Mouse (Mus musculus): ENCODE measurements at regions not wholly inside any gene's neighbourhood (a gene's known extent, or its start where the extent isn't known, plus 50 kb on each side); places are given as distances from the start of the nearest gene placed in this dataset.
A peak's percentile ranks its signal among the peaks of the same experiment; 100 is the strongest.
"Not testable (repeated sequence)": the region's sequence is repeated elsewhere in the genome, so short reads cannot be mapped to it uniquely, and the experiment has no call there.

DNA sequence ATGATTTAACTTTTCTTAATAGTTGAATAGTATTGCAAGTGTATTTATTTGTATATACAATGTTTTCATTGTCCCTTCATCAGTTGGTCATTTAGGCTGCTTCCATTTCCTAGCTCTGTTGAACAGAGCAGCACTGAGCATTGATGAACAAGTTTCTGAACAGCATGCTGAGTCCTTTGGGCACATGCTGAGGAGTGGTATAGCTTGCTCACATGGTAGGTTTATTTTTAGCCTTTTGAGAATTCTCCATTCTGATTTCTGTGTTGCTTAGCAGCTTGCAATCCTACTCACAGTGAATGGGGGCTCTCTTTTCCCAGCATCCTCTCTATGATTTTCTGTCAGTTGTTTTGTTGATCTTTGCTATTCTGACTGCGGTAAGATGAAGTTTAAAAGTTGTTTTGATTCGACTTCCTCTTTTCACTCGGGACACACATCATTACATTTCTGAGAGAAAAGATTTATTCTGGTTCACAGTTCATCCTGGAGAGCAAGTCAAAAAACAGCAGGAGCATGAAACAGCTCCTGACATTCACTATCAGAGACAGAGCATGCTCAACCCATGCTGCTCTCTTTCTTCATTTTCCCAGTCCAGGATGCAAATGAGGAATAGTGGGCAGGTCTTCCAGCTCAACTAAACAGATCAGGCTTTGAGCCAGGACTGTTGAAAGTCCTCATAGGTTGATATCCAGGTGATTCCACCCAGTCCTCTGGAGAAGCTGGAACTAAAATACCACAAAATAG is 413.1 kb downstream of the Gm37988 start:
- DNase-seq (ENCODE audit: low read depth, low spot score) = no peak

DNA sequence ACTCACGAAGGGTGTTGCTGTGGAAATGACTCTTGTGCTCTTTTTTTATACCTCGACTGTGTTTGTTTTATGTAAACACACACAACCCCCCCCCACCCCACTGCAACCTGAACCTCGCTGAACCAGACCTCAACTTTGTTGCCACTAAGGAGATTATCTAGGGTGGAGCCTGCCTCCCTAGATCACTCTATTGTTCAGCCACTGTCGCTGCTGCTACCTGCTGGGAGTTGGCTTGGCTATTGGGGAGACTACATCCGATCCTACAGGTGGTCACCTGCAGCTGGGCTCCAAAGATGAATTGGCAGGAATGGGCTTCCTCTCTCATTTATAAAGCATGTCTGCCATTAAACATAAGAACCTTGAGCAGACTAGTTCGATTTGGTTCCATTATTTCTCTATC is 420.2 kb downstream of the Gm37988 start:
- peak; percentile 72 for DNase-seq (ENCODE audit: low read depth, low spot score)

DNA sequence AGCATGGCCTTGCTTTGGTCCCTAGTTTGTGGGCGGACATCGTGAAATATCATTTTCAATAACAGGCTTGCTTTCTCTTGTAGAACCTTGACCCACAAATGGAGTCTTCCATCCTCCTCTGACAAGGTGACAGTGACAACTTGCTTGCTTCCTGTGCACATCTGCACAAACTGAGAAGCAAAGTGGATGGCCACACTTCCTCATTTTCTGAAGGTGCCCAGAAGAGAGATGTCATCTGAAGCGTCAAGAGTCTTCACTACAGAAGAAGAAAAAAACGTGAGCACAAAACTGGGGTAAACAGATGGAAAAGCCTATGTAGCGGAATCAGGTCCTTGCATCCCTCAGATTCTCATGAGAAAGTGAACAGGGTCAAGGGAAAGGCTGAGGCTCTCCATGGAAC is 423.5 kb downstream of the Gm37988 start:
- DNase-seq (ENCODE audit: low read depth, low spot score) = no peak

DNA sequence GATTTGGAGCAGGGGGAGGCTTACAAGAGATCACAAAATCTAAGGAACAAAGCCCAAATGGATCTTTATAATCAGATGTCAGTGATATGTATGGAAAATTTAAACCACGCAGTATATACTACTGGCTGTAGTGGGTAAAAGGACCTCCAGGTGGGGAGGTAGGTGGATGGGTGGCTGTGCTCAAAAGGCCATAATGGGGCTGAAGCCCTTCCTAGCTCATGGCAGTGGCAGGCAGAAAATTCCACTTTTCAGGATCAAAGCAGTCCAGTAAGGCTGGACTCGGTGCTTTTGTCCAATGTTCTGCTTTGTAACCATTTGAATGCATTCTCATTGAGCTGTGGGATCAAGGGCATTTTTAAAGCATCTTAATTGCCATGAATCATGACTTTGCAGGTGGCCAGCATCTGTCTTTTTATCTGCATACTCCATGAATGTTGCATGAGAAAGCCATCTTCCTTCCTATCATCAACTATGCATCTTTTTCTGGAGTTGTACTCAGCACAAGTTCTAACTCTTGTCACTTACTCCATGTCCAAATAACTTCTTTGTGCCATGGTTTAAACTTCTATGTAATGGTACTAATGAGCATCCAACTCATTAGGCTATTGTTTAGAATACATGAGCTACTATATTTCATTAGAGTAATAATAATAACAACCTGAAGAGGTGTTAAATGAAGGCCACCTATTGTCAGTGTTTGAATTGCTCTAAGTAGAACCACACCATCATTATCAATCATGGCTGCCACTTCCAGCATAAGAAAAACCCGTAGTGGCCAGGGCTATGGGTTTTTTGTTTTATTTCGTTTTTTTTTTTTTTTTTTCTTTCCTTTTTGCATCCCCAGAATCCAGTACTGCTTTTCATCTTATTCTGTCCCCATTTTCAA is 424.5 kb downstream of the Gm37988 start:
- DNase-seq (ENCODE audit: low read depth, low spot score) = peak; percentile 66

DNA sequence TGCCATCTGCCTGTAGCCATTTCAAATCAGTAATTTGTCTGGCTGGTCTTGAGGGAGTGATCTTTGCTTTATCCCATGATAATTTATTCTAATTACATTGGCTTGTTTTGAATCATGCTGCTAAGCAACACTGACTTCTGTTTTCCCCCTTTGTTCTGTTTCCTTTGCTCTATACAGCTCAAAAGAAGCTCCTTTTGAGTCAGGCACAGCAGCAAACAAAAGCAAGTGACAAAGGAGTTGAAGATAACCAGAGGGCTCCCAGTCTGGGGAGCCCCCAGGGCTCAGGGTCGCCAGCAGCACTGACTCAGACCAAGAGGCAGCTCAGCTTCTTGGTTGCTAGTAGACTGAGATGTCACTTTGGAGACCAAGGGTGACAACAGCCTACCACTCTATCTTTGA is 425.2 kb downstream of the Gm37988 start:
- DNase-seq (ENCODE audit: low read depth, low spot score) = peak; percentile 83

DNA sequence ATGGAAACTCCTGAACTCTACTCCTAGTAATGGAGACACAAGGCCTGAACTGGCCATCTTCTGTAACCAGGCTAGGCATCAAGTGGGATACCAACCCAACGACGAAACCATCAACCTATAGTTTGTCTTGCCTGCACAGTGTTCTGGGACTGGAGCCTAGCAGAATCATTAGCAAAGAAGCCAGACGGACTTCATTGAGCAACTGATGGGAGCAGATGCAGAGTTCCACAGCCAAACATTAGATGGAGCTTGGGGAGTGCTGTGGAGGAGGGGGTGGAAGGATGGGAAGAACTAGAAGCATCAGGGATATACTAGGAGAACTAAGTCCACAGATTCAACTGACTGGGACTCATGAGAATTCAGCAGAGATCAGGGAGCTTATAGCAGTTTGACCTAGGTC is 435.5 kb downstream of the Gm37988 start:
- no peak for DNase-seq (ENCODE audit: low read depth, low spot score)

DNA sequence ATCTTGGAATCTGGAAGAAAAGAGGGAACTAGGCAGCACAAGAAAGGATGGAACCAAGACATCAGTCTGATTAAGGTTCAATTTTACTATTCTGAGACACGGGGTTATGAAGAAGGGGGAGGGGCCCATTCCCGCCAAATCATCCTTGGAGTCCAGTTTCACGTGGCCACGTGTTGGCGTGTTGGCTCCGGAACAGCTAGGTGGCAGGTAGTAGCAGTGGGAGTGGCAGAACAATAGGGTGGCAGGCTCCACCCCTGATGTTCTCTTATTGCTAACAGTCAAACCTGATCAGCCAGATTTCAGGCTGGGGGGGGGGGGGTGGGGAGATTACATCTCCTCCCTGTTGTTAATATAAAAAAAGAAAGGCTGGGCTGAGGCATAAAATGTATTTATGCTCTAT is 453.2 kb downstream of the Gm37988 start:
- not testable (repeated sequence) for DNase-seq (ENCODE audit: low read depth, low spot score)

DNA sequence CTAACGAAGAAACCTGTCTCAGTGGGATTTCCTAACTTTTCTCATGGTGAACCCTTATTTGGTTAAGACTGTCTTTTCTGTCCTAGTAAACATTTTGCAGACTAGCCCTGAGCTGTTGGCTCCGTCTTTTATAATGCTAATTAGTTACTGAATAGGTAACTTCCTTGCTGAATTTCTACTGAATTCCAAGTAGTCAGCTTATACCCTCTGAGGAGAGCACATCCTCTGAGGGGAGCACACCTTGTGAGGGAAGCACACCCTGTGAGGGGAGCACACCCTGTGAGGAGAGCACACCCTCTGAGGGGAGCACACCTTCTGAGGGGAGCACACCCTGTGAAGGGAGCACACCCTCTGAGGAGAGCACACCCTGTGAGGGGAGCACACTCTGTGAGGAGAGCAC is 453.6 kb downstream of the Gm37988 start:
- DNase-seq (ENCODE audit: low read depth, low spot score) = peak; percentile 92

DNA sequence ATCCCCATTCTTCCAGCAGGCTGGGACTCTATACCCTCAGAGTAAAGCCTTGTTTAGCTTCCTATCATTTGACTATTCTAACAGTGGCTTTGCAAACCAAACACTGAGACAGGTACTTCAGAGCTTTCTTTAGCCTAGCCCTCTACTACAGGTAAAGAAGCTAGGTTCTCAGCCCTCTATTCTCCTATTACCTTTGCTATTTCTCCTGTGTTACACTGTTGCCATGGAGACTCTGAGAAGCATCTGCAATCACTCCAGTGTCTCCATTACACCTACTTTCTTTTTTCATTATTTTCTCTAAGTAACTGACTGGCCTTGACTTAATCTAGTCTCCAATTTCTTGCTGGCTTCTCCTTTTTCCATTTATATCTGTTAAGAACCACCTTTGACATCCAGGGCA is 466.2 kb downstream of the Gm37988 start:
- no peak for DNase-seq (ENCODE audit: low read depth, low spot score)

DNA sequence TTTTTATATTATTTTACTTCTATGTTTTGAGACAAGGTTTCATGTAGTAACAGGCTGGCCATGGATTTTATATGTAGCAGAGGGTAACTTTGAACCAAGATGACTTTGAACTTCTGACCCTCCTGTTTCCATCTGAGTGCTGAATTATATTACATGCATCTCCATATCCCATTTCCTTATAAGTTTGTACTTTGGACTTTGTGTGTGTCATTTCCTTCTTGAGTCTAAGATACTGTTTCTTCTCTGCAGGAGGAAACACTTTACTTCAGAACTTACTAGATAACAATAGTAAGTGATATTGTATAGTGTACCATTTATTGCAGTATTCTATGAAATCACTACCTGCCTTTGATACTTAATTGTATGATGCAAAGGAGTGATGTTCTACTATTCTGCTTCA is 486.9 kb downstream of the Gm37988 start:
- DNase-seq (ENCODE audit: low read depth, low spot score) = no peak

DNA sequence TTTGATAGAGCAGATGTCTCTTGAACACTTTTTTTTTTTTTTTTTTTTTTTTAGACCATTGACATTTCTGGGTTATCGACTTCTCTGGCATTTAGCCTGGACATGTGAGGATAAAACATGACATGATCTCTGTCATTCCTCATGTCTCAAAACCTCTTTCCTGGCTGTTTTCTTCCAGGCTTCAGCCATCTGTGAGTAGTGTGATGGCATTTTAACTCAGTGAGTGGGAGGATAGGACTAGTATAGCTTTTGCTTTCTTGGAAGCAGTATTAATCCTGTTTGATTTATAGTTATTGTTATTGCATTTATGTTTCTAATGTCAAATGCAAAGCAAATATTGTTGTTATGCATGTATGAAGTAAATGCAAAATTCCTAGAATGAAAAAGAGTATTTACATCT is 489.9 kb downstream of the Gm37988 start:
- no peak for DNase-seq (ENCODE audit: low read depth, low spot score)

DNA sequence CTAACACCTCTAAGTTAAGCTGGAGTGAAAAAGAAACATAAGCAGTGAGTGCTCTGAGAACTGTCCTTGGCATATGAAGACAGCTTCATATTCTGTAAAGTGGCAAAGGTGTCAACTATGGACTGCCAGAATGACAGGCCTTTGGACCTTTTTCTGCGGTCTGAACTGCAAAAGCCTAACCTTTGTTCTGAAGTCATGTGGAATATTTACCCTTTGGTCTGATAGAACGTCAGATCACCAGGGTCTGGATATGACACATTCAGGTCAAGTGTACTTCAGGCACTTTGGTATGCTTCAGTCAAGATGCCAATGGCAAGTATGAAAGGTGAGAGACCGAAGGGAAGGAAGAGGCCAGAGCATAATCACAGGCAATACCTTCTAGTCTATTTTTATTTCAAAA is 504.0 kb downstream of the Gm37988 start:
- DNase-seq (ENCODE audit: low read depth, low spot score) = no peak

DNA sequence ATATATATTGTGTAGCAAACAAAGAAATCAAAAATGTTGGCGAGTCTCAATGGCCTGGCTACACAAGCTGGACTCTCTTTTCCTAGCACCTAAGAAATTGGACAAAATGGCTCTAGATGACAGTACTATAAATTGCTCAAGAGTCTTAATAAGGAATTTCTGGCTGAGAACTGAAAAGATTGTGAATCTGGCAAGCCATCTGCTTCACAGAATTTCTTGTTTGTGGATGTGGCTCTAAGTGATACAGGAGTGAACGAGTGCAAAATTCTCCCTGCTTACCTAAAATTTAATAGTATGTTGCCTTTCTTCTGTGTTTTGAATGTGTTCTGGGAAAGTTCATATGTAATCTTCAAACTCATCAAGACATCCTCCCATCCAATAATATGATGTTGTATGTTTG is 508.1 kb downstream of the Gm37988 start:
- DNase-seq (ENCODE audit: low read depth, low spot score) = no peak

DNA sequence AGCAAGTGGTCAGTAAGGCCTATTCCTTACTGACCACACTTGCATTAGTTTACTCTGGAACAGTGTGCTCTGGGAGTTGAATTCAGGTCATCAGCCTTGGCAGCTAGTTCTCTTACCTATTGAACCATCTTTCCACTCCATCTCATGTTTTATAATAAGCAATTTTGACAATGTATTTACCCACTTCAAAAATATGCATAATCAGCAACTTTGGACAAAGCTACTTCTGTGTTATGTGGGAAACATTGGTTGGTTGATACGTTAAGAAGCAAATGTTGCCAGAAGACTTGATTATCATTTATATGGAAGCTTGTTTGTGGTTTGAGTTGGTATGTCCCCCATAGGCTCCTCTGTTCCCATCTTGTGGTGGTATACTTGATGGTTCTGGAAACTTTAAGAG is 509.4 kb downstream of the Gm37988 start:
- DNase-seq (ENCODE audit: low read depth, low spot score) = no peak

DNA sequence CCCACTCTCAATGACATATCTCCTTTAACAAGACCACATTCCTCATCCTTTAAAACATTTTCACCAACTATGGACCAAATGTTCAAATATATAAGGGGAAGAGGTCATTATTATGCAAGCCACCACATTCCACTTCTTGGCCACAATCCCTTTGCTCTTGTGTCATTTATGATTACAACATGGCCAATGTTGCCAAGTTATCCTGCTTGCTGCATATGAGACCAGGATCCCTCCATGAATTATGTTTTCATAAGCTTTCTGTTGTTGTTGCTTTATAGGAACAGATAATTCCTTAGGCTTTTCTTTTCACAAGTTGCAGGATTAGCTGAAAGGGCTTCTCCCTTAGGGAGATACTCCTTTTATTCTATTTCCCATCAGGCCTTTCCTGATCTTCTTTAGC is 518.6 kb downstream of the Gm37988 start:
- no peak for DNase-seq (ENCODE audit: low read depth, low spot score)

Data from R1 (cell line).